Mouse (Mus musculus) liver, postnatal 0 days (tissue): ENCODE data around the gene Erf.

Experiments
- CTCF ChIP-seq: sonication (generic); IDR thresholded peaks from 2 replicates; pipeline ENCODE4 v1.5.1; 2016; ENCODE audit warnings: antibody characterized with exemption, low read depth
- EP300 ChIP-seq: IDR thresholded peaks from 2 replicates; pipeline ENCODE4 v1.6.1; 2016; ENCODE audit warnings: antibody characterized with exemption, low read depth, mild to moderate bottlenecking

GRCm38 (mm10) chr7:25248846-25249313, 1.7 kb downstream of the Erf start:
- TF ChIP-seq CTCF = no peak
- no peak for TF ChIP-seq EP300
